Mouse (Mus musculus): ENCODE results near the gene Pdcd2l. TPM values are rescaled to one million over a fixed set of nuclear protein-coding genes. Genes with fewer than 3 reads are reported as not detected.

Pdcd2l gene
- polyA plus RNA-seq, 1 experiment from 2014 or later = 45.6 TPM

DNA sequence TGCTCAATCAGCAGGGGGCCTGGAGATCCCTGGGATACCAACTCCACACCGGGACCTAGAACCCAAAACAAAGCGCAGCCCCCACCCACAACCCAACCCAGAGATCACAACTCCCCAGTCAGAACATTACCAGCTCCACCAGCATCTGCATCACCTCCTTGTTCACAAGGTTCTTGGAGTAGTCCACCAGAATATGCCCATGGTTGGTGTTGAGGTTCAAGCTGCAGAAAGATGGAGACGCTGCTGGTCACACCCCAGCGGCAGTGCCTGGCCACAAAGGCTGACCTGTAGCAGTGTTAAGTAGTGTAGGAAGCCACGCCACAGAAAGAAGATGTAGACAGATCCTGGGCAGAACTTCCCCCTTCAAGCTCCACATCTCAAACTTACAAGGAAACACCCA is 32.7 kb upstream of the Pdcd2l start:
- Histone ChIP-seq H3K9ac (peak overlapping the region; percentile 84), H3K4me3 (peak overlapping the region; percentile 73), H3K4me1 (replicated peaks) (peaks cover 61% of the 10 kb centered on the region), H3K4me2 (peak overlapping the region; percentile 76), H3K27ac (ENCODE audit: poor library complexity, severe bottlenecking) (peak overlapping the region; percentile 89), H3K9me3 (replicated peaks) (no peaks in the 10 kb centered on the region), H3K27me3 (replicated peaks) (no peaks in the 10 kb centered on the region), H3K36me3 (peaks cover 46% of the 10 kb centered on the region)
- 10% methylated on average over 5 of the region's 5 CpGs for WGBS
- ATAC-seq (ENCODE audit: insufficient number of reproducible peaks, low FRiP score) = no peak

DNA sequence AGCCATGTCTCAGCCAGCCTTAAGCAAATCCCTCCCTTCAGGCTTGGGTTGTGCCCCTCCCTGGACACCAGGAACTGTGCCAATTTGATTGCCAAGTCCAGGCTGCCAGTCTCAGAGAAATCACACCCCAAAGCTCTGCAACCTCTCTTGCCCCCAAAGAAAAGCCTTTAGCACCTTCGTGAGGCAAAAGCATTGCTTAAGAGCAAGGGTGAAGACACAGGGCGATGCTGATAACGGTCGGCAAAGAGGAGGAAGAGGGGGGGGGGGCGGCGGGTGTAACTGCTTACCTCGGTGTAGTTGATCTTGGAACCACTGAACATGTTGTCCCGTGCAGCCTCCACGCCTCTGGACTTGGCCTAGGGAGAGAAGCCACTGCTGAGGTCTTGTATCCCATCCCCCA is 32.2 kb upstream of the Pdcd2l start:
- 0 out of 2 replicates have a peak overlapping the region, but pooled peaks have one; percentile 89 for H3K27ac ChIP-seq (ENCODE audit: poor library complexity, severe bottlenecking)
- no peaks in the 10 kb centered on the region for H3K27me3 ChIP-seq (replicated peaks)
- peak overlapping the region; percentile 73 for H3K4me3 ChIP-seq
- H3K9me3 ChIP-seq (replicated peaks) = no peaks in the 10 kb centered on the region
- WGBS = 12% methylated on average over 9 of the region's 9 CpGs
- peak overlapping the region; percentile 84 for H3K9ac ChIP-seq
- H3K4me1 ChIP-seq (replicated peaks) = peaks cover 59% of the 10 kb centered on the region
- H3K36me3 ChIP-seq = peaks cover 51% of the 10 kb centered on the region
- ATAC-seq (ENCODE audit: insufficient number of reproducible peaks, low FRiP score) = no peak
- peak overlapping the region; percentile 76 for H3K4me2 ChIP-seq

DNA sequence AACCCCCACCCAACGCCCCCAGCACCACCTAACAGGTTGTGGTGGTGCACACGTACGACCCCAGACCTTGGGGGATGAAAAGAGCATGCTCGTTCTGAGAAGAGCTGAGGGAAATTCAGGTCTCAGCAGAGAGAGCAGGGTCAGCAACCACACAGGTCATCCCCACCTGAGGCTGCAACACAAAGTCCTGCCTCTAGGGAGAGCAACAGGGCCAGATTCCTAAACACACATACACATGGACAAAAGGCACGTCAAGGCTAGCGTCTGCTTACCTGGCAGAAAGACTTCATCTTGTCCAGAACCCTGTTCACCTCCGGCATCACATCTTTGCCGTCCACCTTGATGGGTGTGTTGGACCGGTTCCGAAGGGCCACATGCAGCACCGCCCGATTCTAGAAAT is 30.4 kb upstream of the Pdcd2l start:
- no peak overlapping the region for H3K27ac ChIP-seq (ENCODE audit: poor library complexity, severe bottlenecking)
- H3K4me1 ChIP-seq (replicated peaks) = peaks cover 47% of the 10 kb centered on the region
- peak overlapping the region; percentile 73 for H3K4me3 ChIP-seq
- H3K4me2 ChIP-seq = peak overlapping the region; percentile 76
- peak overlapping the region; percentile 84; the same call in 1 of the 2 replicates for H3K9ac ChIP-seq
- peaks cover 69% of the 10 kb centered on the region for H3K36me3 ChIP-seq
- H3K9me3 ChIP-seq (replicated peaks) = no peaks in the 10 kb centered on the region
- ATAC-seq (ENCODE audit: insufficient number of reproducible peaks, low FRiP score) = no peak
- WGBS = 86% methylated on average over 12 of the region's 12 CpGs
- no peaks in the 10 kb centered on the region for H3K27me3 ChIP-seq (replicated peaks)

DNA sequence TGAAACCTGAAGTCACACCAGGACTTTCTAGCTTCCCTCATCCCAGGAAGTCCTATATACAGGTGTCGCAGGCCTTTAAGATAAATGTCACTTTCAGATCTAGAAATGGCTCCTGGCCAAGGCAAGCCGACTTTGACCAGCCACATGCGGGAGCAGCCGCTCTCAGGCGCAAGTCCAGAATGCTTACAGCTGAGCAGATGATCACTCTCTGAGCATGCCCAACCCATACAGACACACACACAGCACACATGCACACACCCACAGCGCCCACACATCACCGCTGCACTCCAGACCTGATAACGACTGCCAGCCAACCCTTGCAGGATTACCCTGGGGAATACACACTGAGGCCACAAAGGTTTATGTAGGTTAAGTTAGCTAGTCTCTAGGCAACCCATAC is 29.6 kb upstream of the Pdcd2l start:
- peaks cover 77% of the 10 kb centered on the region for H3K36me3 ChIP-seq
- 50% methylated on average over 8 of the region's 8 CpGs for WGBS
- H3K4me3 ChIP-seq = peak overlapping the region; percentile 73
- ATAC-seq (ENCODE audit: insufficient number of reproducible peaks, low FRiP score) = no peak
- 0 out of 2 replicates have a peak overlapping the region, but pooled peaks have one; percentile 10 for H3K27ac ChIP-seq (ENCODE audit: poor library complexity, severe bottlenecking)
- H3K9me3 ChIP-seq (replicated peaks) = no peaks in the 10 kb centered on the region
- no peaks in the 10 kb centered on the region for H3K27me3 ChIP-seq (replicated peaks)
- H3K4me2 ChIP-seq = peak overlapping the region; percentile 76
- H3K9ac ChIP-seq = peak overlapping the region; percentile 84; the same call in 1 of the 2 replicates
- peaks cover 47% of the 10 kb centered on the region for H3K4me1 ChIP-seq (replicated peaks)

- H3K4me1 ChIP-seq (replicated peaks) = peaks cover 40% of the 10 kb centered on the region
- WGBS = 93% methylated on average over 6 of the region's 6 CpGs
- H3K9me3 ChIP-seq (replicated peaks) = no peaks in the 10 kb centered on the region
- no peak overlapping the region for H3K27ac ChIP-seq (ENCODE audit: poor library complexity, severe bottlenecking)
- H3K4me3 ChIP-seq = no peak overlapping the region
- no peak overlapping the region for H3K9ac ChIP-seq
- H3K4me2 ChIP-seq = no peak overlapping the region
- no peaks in the 10 kb centered on the region for H3K27me3 ChIP-seq (replicated peaks)
- no peak for ATAC-seq (ENCODE audit: insufficient number of reproducible peaks, low FRiP score)
- peaks cover 95% of the 10 kb centered on the region for H3K36me3 ChIP-seq
These were observed 27.8 kb upstream of the Pdcd2l start for GRCm38 (mm10) chr7:34224308-34224707.

GRCm38 (mm10) chr7:34222340-34222739 is 25.9 kb upstream of the Pdcd2l start:
- no peak overlapping the region for H3K4me2 ChIP-seq
- peaks cover 20% of the 10 kb centered on the region for H3K4me1 ChIP-seq (replicated peaks)
- no peaks in the 10 kb centered on the region for H3K9me3 ChIP-seq (replicated peaks)
- H3K36me3 ChIP-seq = peaks cover 99% of the 10 kb centered on the region
- H3K4me3 ChIP-seq = no peak overlapping the region
- no peak overlapping the region for H3K27ac ChIP-seq (ENCODE audit: poor library complexity, severe bottlenecking)
- no peaks in the 10 kb centered on the region for H3K27me3 ChIP-seq (replicated peaks)
- no peak overlapping the region for H3K9ac ChIP-seq
- ATAC-seq (ENCODE audit: insufficient number of reproducible peaks, low FRiP score) = no peak
- WGBS = 93% methylated on average over 10 of the region's 10 CpGs

DNA sequence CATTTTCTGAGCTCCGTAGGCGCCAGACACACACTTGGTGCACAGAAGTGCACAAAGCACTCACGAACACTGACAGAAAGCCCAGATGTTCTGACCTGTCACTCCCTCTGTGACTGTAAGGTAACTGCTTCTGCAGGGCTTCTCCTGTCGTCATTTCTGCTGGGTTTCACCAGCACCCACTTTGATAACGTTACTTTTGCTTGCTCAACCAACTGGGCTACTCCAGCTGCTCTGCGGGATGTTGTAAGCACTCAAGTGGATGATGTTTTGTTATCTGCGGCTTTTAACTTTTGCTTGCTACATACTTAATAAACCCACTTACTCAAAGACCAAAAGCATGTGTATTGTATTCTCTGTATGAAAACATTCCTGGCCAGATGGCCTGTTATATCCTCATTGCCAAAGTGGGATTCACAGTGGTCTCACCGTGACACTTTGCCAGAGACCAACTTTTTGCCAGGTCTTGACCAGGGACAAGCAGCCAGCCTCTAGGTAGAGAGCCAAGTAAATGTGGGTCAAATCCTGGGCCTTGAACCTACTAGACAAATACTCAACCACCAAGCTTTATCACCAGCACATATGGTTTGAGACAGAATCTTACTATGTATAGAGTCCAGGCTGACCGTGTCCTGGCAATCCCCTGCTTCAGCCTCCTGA is 25.3 kb upstream of the Pdcd2l start:
- ATAC-seq (ENCODE audit: insufficient number of reproducible peaks, low FRiP score) = no peak
- WGBS = 77% methylated on average over 9 of the region's 9 CpGs

DNA sequence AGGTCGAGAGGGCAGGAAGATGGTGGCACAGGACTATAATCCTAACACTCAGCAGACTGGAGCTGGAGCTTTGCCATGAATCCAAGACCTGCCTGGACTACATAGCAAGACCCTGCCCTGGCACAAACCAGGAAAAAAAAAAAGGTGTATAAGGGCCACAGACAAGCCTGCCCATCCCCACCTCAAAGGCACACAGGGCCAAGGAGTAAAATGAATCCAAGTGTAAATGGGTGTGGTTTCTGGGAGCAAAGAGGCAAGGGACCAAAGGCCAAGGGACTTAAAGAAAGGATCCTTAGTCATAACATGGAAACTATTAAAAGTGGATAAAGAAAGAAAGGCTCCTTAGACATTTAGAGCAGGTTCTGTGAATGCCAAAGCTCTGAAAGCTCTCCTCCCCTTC is 22.0 kb upstream of the Pdcd2l start:
- WGBS = 80% methylated on average over 1 of the region's 1 CpGs
- Histone ChIP-seq H3K9ac (no peak overlapping the region), H3K4me1 (replicated peaks) (no peaks in the 10 kb centered on the region), H3K27ac (ENCODE audit: poor library complexity, severe bottlenecking) (no peak overlapping the region), H3K9me3 (replicated peaks) (no peaks in the 10 kb centered on the region), H3K4me3 (no peak overlapping the region), H3K4me2 (no peak overlapping the region), H3K36me3 (peaks cover 100% of the 10 kb centered on the region), H3K27me3 (replicated peaks) (no peaks in the 10 kb centered on the region)
- ATAC-seq (ENCODE audit: insufficient number of reproducible peaks, low FRiP score) = no peak

More for the DNA sequence above, 25.3 kb upstream of the Pdcd2l start:
- H3K27ac ChIP-seq (ENCODE audit: poor library complexity, severe bottlenecking) = no peak overlapping the region
- no peak overlapping the region for H3K4me3 ChIP-seq
- H3K36me3 ChIP-seq = peaks cover 99% of the 10 kb centered on the region
- H3K4me2 ChIP-seq = no peak overlapping the region
- peaks cover 14% of the 10 kb centered on the region for H3K4me1 ChIP-seq (replicated peaks)
- no peaks in the 10 kb centered on the region for H3K9me3 ChIP-seq (replicated peaks)
- H3K9ac ChIP-seq = no peak overlapping the region
- H3K27me3 ChIP-seq (replicated peaks) = no peaks in the 10 kb centered on the region

GRCm38 (mm10) chr7:34216474-34216873 is 20.0 kb upstream of the Pdcd2l start:
- H3K4me2 ChIP-seq = no peak overlapping the region
- no peak overlapping the region for H3K27ac ChIP-seq (ENCODE audit: poor library complexity, severe bottlenecking)
- H3K36me3 ChIP-seq = peaks cover 100% of the 10 kb centered on the region
- no peak overlapping the region for H3K4me3 ChIP-seq
- ATAC-seq (ENCODE audit: insufficient number of reproducible peaks, low FRiP score) = no peak
- no peaks in the 10 kb centered on the region for H3K27me3 ChIP-seq (replicated peaks)
- WGBS = 88% methylated on average over 10 of the region's 10 CpGs
- no peaks in the 10 kb centered on the region for H3K4me1 ChIP-seq (replicated peaks)
- H3K9ac ChIP-seq = no peak overlapping the region
- H3K9me3 ChIP-seq (replicated peaks) = no peaks in the 10 kb centered on the region

GRCm38 (mm10) chr7:34215481-34215880 is 19.0 kb upstream of the Pdcd2l start:
- Histone ChIP-seq H3K9me3 (replicated peaks) (no peaks in the 10 kb centered on the region), H3K4me1 (replicated peaks) (0 out of 2 replicates have a peak, but pooled peaks cover 4% of the 10 kb centered on the region)

DNA sequence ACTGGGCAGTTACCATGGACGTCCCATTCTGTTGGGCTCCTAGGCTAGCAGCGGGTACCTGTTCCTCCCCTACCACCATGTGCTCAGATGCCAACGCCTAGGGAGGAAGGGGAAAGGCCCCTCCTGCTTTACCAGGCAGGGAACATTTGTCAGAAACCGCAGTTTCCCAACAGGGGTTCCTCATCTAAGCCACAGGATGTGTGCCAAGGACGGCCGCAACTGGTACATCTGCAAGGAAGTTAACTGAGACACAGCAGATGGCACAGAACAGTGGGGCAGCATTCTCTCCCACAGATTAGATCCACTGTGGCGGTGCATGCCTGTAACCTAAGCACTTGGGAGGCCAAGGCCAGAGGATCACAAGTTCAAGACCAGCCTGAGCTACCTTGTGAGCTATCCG is 18.2 kb upstream of the Pdcd2l start:
- Histone ChIP-seq H3K4me3 (no peak overlapping the region), H3K4me1 (replicated peaks) (0 out of 2 replicates have a peak, but pooled peaks cover 8% of the 10 kb centered on the region), H3K27ac (ENCODE audit: poor library complexity, severe bottlenecking) (no peak overlapping the region), H3K4me2 (no peak overlapping the region), H3K36me3 (peaks cover 100% of the 10 kb centered on the region), H3K9me3 (replicated peaks) (no peaks in the 10 kb centered on the region), H3K27me3 (replicated peaks) (no peaks in the 10 kb centered on the region), H3K9ac (no peak overlapping the region)
- ATAC-seq (ENCODE audit: insufficient number of reproducible peaks, low FRiP score) = no peak
- 92% methylated on average over 8 of the region's 8 CpGs for WGBS

More at GRCm38 (mm10) chr7:34215481-34215880, 19.0 kb upstream of the Pdcd2l start:
- Histone ChIP-seq H3K9ac (no peak overlapping the region), H3K36me3 (peaks cover 100% of the 10 kb centered on the region), H3K27me3 (replicated peaks) (no peaks in the 10 kb centered on the region), H3K4me2 (no peak overlapping the region), H3K27ac (ENCODE audit: poor library complexity, severe bottlenecking) (no peak overlapping the region), H3K4me3 (no peak overlapping the region)
- WGBS = 86% methylated on average over 9 of the region's 9 CpGs
- no peak for ATAC-seq (ENCODE audit: insufficient number of reproducible peaks, low FRiP score)

DNA sequence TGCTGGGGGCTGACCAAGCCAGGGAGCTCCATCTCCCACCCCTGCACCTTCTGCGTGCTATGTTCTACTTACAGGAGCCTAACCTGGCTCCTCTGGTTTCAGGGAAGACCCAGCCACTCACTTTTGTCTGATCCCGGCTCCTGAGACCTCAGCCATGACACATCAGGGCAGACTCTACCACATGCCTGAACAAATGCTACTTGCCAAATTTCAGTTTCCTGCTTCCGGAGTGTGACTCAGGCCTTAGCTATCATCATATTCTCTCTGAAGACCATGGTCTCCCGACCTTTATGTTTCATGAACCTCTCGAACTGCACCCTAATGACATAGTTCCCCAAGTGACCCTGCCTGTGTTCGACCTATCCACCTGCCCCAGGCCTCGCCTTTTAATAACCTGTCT is 16.8 kb upstream of the Pdcd2l start:
- Histone ChIP-seq H3K36me3 (peaks cover 100% of the 10 kb centered on the region), H3K4me3 (no peak overlapping the region), H3K4me1 (replicated peaks) (0 out of 2 replicates have a peak, but pooled peaks cover 8% of the 10 kb centered on the region), H3K9ac (no peak overlapping the region), H3K27ac (ENCODE audit: poor library complexity, severe bottlenecking) (no peak overlapping the region), H3K9me3 (replicated peaks) (no peaks in the 10 kb centered on the region), H3K4me2 (no peak overlapping the region), H3K27me3 (replicated peaks) (no peaks in the 10 kb centered on the region)
- ATAC-seq (ENCODE audit: insufficient number of reproducible peaks, low FRiP score) = no peak
- 90% methylated on average over 7 of the region's 7 CpGs for WGBS

Data from heart, embryonic 12.5 days (tissue).